Mouse (Mus musculus): ENCODE data around the gene Etv5. TPM values are rescaled to one million over a fixed set of nuclear protein-coding genes. Genes with fewer than 3 reads are reported as not detected.

Etv5 gene
- 10 to 100 TPM; 38.8 to 39.7 TPM for total RNA-seq (2021)
- long read RNA-seq, transcript Etv5-201 (13 exons, 3,975 nt) = major isoform, 7 of 17 reads
- long read RNA-seq, partial matches to known transcripts = 3 of 17 reads
- long read RNA-seq, other reads (novel, unspliced or antisense) = 7 of 17 reads

- DNase-seq (ENCODE audit: low spot score in 2 of 2) = peak; percentile 98 to 99
Observed at GRCm38 (mm10) chr16:22439499-22440177, at the start of gene Etv5. TSS of gene Etv5 (minus strand) at chr16:22439719.

- no peak for DNase-seq (ENCODE audit: low spot score in 2 of 2)
Observed at GRCm38 (mm10) chr16:22483900-22484299, 44.4 kb upstream of the Etv5 start.

GRCm38 (mm10) chr16:22479322-22479721 is 39.8 kb upstream of the Etv5 start:
- no peak for DNase-seq (ENCODE audit: low spot score in 2 of 2)

- DNase-seq (ENCODE audit: low spot score in 2 of 2) = no peak
Observed at GRCm38 (mm10) chr16:22471728-22472127, 32.2 kb upstream of the Etv5 start.

DNA sequence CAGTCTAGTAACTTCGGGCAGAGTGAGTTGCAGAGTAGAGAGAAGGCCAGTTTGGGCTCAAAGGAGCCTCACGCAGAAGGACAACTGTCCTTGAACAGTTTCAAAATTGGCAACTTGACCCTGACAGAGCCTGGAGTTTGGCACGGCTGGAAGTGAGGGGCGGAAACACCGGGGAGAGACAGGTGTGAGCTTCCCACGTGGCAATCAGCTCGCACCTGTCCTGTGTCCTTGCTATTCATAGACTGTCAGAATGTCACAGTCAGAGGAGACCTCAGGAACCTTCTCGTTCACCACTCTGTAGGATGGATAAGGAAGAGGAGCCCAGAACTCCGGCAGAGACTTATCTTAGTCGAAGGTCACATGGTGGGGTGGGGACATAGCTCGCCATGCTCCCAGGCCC is 29.9 kb upstream of the Etv5 start:
- no peak for DNase-seq (ENCODE audit: low spot score in 2 of 2)

GRCm38 (mm10) chr16:22467111-22467510 is 27.6 kb upstream of the Etv5 start:
- no peak for DNase-seq (ENCODE audit: low spot score in 2 of 2)

DNA sequence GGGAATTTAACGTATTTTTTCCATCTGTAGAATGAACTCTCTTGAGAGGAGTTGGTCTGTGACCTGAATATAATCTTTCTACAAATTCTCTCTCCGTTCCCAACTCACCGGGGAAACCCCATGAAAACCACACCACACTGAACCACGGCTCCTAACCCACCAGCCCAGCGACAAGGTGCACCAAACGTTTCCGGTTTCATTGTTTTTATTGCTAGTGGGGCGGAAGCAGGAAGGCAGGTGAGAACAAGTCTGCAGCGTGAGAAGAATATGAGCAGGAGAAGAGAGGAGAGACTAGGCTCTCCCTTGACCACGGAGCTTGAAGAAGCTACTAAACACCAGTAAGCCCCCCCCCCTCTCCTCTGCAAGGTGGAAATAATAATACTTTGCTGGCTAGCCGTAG is 26.9 kb upstream of the Etv5 start:
- no peak for DNase-seq (ENCODE audit: low spot score in 2 of 2)

GRCm38 (mm10) chr16:22462220-22462619 is 22.7 kb upstream of the Etv5 start:
- no peak for DNase-seq (ENCODE audit: low spot score in 2 of 2)

- DNase-seq (ENCODE audit: low spot score in 2 of 2) = no peak
Observed at GRCm38 (mm10) chr16:22461728-22462127, 22.2 kb upstream of the Etv5 start.

GRCm38 (mm10) chr16:22460960-22461359 is 21.4 kb upstream of the Etv5 start:
- no peak for DNase-seq (ENCODE audit: low spot score in 2 of 2)

DNA sequence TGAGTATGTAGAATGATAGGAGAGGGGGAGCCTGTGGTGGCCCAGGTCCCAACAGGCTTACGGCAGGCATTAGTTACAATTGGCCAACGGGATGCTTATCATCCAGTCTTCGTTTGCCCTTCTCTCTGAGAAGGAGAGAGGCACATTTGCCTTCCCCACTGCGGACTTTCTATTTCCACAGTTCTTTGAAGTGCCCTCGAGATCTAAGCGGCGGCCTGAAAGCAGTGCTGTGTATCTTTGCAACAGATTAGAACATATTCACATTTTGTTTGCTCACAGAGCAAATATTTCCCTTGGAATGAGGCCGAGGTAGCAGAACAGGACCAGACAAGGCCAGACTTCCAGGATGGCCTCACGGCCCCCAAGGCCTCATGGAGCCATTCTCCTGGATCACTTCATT is 12.6 kb upstream of the Etv5 start:
- no peak for DNase-seq (ENCODE audit: low spot score in 2 of 2)

GRCm38 (mm10) chr16:22448093-22448492 is 8.6 kb upstream of the Etv5 start:
- no peak for DNase-seq (ENCODE audit: low spot score in 2 of 2)

DNA sequence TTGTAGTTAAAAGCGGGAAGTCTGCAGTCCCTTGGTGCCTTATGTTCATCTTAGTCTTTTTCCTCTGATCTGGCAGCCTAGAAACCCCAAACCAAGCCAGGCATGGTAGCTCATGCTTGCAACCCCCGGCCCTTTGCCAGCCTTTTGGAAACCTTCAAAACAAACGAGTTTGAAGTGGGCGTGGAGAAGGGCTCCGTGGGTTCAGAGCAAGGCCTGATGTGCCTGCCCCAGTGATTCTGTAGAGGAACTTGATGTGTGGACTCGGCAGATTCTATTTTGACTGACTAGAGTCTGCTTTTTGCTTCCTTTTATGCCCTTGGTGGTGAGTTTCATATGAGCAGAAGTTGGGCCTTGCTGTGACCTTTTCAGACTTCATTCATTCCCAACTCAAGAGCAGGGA is 5.3 kb upstream of the Etv5 start:
- no peak for DNase-seq (ENCODE audit: low spot score in 2 of 2)

DNA sequence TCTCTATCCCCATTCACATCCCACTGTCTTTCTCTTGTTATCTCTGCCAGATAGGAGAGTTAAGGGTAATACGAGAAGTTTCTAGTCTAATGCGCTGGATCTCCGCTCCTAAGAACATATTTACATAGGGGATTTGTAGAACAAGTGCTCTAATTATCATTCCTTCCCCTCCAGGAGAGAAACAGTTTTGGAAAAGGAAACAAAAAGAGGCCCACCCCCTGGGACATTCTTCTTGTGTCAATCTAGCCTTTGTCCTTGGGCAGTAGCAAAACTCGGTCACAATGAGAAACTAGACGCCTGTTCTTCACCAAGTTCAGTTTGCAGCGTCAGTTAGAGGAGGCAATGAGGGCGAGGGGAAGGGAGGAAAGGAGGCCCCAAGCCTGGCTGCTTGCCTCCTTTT is 2.7 kb upstream of the Etv5 start:
- no peak for DNase-seq (ENCODE audit: low spot score in 2 of 2)

GRCm38 (mm10) chr16:22441317-22441716 is 1.8 kb upstream of the Etv5 start:
- DNase-seq (ENCODE audit: low spot score in 2 of 2) = no peak

- peak; percentile 44 to 72 for DNase-seq (ENCODE audit: low spot score in 2 of 2)
Observed at GRCm38 (mm10) chr16:22440269-22440668, 750 bp upstream of the Etv5 start.

GRCm38 (mm10) chr16:22438441-22439373 is 812 bp downstream of the Etv5 start:
- DNase-seq (ENCODE audit: low spot score in 2 of 2) = peak; percentile 74 to 81

GRCm38 (mm10) chr16:22436106-22436505 is 3.4 kb downstream of the Etv5 start:
- no peak for DNase-seq (ENCODE audit: low spot score in 2 of 2)

DNA sequence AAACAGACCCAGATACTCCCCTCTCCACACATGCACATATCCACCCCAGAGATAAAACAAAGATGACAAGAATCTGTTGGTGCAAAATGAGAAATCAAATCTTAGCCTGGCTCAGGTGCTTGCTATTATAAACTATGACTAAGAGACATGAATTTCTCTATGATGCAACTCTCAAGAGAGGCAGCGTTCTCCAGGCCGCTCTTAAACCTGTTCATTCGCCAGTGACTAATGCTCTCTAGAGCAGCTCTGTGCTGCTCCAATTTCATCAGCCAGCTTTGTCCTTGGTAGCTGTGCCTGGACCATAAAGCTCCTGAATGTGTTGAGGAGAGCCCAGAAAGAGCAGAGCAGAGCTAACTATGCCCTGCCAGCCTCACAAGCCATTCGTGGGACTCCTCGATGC is 5.0 kb downstream of the Etv5 start:
- DNase-seq (ENCODE audit: low spot score in 2 of 2) = no peak

DNA sequence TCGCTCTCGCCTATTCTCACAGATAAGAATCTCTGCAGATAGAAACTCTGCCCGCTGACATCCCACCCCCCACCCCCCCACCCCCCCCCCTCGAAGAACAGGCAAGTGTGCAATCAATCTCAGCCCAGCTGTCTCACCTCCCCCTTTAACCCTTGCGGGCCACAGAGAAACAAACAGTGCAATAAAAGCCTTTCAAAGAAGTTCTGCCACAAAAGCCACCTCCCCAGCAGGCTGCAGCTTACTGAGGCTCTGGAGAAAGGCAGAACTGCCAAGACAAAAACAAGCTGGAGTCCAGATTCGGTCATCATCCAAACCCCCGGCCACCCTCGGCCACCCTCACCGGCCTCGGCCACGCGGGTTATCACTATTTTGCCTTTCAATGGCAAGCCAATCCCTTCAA is 5.6 kb downstream of the Etv5 start:
- DNase-seq (ENCODE audit: low spot score in 2 of 2) = no peak

DNA sequence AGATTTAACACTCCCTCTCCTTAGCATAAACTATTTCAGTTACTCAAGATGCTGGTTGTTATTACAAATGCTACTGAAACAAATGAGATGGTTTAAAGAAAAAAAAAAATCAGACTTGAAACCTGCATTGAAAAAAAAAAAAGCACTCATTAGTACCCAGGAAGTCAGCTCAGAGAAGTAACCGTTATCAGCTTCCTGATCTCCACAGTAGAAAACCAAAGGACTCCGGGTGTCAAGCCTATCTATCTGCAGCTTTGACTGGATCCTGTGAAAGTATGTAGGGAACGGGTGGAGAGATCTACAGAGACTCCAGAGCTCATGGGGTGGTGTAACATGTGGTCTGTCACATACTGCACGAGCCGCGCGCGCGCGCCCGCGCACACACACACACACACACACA is 7.7 kb downstream of the Etv5 start:
- no peak for DNase-seq (ENCODE audit: low spot score in 2 of 2)

DNA sequence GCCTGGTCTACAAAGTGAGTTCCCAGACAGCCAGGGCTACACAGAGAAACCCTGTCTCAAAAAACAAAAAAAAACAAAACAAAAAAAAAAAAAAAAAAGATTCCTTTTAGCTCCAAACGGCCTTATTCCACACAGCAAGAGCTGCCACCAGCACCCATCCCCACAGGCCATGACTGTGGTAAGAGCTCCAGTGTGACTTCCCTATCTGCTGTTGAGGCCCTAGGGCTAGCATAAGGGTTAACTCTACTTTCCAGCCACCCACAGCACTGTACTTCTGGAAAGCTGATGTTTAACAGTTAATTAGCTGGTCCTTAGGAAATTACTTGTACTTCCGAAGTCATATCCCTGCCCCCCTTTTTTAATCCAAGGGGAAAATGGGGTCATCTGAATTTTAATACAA is 8.2 kb downstream of the Etv5 start:
- DNase-seq (ENCODE audit: low spot score in 2 of 2) = no peak
